Mouse (Mus musculus): ENCODE results near the gene Mesp1.

DNA sequence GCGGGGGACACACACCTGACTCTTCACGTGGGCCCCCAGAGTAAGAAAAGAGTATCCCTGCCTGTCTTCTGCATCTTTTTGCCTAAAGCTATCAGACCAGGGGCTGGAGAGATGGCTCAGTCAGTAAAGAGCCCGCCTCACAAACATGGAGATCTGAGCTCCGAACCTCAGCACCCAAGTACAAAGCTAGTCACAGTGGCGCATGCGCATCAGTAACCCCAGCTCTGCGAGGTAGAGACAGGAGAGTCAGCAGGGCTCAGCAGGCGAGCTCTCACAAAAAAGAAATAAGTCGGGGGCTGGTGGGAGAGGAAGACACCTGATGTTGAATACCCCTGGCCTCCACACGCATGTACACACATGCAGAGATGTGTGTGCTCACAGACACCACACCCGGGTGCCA, 26.4 kb upstream of the Mesp1 start:
- no peak for TF ChIP-seq USF1 (IDR thresholded peaks at IDR 0.05; ENCODE audit: low read depth, low read length)
- TF ChIP-seq HCFC1 (IDR thresholded peaks at IDR 0.05; ENCODE audit: low read depth, low read length), result no peak
- TF ChIP-seq NRF1 (IDR thresholded peaks at IDR 0.05; ENCODE audit: insufficient read depth, low read depth, low read length, poor library complexity, severe bottlenecking), result no peak
- TF ChIP-seq POLR2A (IDR thresholded peaks at IDR 0.05; ENCODE audit: control insufficient read depth in 1 of 2, insufficient read depth in 1 of 2, low read depth in 1 of 2, low read length in 2 of 2, poor library complexity in 1 of 2), result no peak
- no peak for TF ChIP-seq EP300 (IDR thresholded peaks at IDR 0.05; ENCODE audit: low read depth in 1 of 2, low read length in 2 of 2)
- no peak for TF ChIP-seq MAX (IDR thresholded peaks at IDR 0.05; ENCODE audit: low read length)
- TF ChIP-seq USF2 (IDR thresholded peaks at IDR 0.05; ENCODE audit: borderline replicate concordance in 1 of 2, insufficient read depth in 1 of 2, low read depth in 1 of 2, low read length in 2 of 2), result no peak
- no peak for TF ChIP-seq MYB (IDR thresholded peaks at IDR 0.05; ENCODE audit: low read depth, low read length)
- no peak for TF ChIP-seq CTCF (IDR thresholded peaks at IDR 0.05 in 2 of 3, conservative IDR thresholded peaks at IDR 0.05 in 1 of 3; ENCODE audit: control insufficient read depth in 1 of 3, insufficient read depth in 1 of 3, low read depth in 2 of 3, low read length in 3 of 3, poor library complexity in 1 of 3, severe bottlenecking in 1 of 3)
- no peak for TF ChIP-seq KAT2A (conservative IDR thresholded peaks at IDR 0.05; ENCODE audit: low read depth, low read length)
- no peak for TF ChIP-seq MYC (IDR thresholded peaks at IDR 0.05; ENCODE audit: low read depth, low read length)
